In genomic region chr10:62183053-62183452, GRCm38 (mm10) we compare ENCODE assay signal across 8 mouse cellular contexts. TPM values are rescaled to one million over a fixed set of nuclear protein-coding genes. Genes with fewer than 3 reads are reported as not detected.
DNase-seq lines count a peak whose midpoint lies in the region; ATAC-seq lines count a peak whose summit lies in the region.

No protein-coding gene starts in this region.

- DNase-seq in WW6 (ENCODE audit: low read depth, low spot score): peak; percentile 87
- DNase-seq in cerebellum, postnatal 14 days: peak; percentile 100
- peak; percentile 97 to 99 for DNase-seq in frontal cortex, postnatal 36 days (ENCODE audit: low spot score in 2 of 2)
- peak; percentile 84 to 94 for DNase-seq in left cerebral cortex, adult 8-10 months (ENCODE audit: low spot score in 2 of 2)
- peak; percentile 98 for DNase-seq in right cerebral cortex, postnatal 14 days
- peak; percentile 96 for DNase-seq in urinary bladder, postnatal 14 days (ENCODE audit: low spot score)

- ATAC-seq in inflammation-experienced regulatory T-cells, adult 6 months: peak; percentile 89
- ATAC-seq in megakaryocyte-erythroid progenitor cell, adult 5-6 weeks (replicated peaks; ENCODE audit: low FRiP score, low TSS enrichment, poor library complexity, severe bottlenecking): peak; percentile 77

RNA-seq across cellular contexts. Expression of gene Fam241b, which starts 39.3 kb away (rescaled TPM):
- polyA plus RNA-seq in inflammation-experienced regulatory T-cells, adult 6 months (2017; shearing (Covaris generic)): 1 to 10 TPM; 2.8 to 5.2 (median 3.6) TPM
- total RNA-seq in left cerebral cortex, adult 8-10 months (2022): 10 to 100 TPM; 47.0 to 57.8 (median 52.5) TPM
- 0.28 TPM in 1 of 2 replicates, not detected in the other for total RNA-seq in megakaryocyte-erythroid progenitor cell, adult 5-6 weeks (2014; fragmentation: Nextera tagmentation)
- total RNA-seq in megakaryocyte-erythroid progenitor cell, adult 5-6 weeks (2017): 0.14 TPM in 1 of 2 replicates, not detected in the other

RNA-seq across cellular contexts. Expression of gene Tspan15, which starts 48.0 kb away (rescaled TPM):
- not detected for polyA plus RNA-seq in inflammation-experienced regulatory T-cells, adult 6 months (2017; shearing (Covaris generic))
- total RNA-seq in left cerebral cortex, adult 8-10 months (2022): 10 to 100 TPM; 10.2 to 14.8 (median 13.5) TPM
- 1.9 and 10.3 TPM in 2 replicates for total RNA-seq in megakaryocyte-erythroid progenitor cell, adult 5-6 weeks (2014; fragmentation: Nextera tagmentation)
- total RNA-seq in megakaryocyte-erythroid progenitor cell, adult 5-6 weeks (2017): 1.5 and 1.7 TPM in 2 replicates

RNA-seq across cellular contexts. Expression of gene Neurog3, which starts 50.2 kb away (rescaled TPM):
- polyA plus RNA-seq in inflammation-experienced regulatory T-cells, adult 6 months (2017; shearing (Covaris generic)): not detected
- not detected for total RNA-seq in left cerebral cortex, adult 8-10 months (2022)
- total RNA-seq in megakaryocyte-erythroid progenitor cell, adult 5-6 weeks (2014; fragmentation: Nextera tagmentation): not detected in 2 replicates
- total RNA-seq in megakaryocyte-erythroid progenitor cell, adult 5-6 weeks (2017): not detected in 2 replicates

Comparison
In these comparisons a context has a peak if more than half of its experiments do, and no peak if none do; other contexts are left out.
1. Peak in every context shown above with its lines: DNase-seq and ATAC-seq.
2. RNA of gene Fam241b, which starts 39.3 kb away (total RNA-seq): 47.0 to 57.8 TPM in left cerebral cortex, adult 8-10 months; 0.14 to 0.28 TPM in megakaryocyte-erythroid progenitor cell, adult 5-6 weeks; every median in the first group is over 10 times any median in the second.